Mouse (Mus musculus) ES-E14 (cell line): Measurements from ENCODE around the gene Cul4a. TPM values are rescaled to one million over a fixed set of nuclear protein-coding genes. Genes with fewer than 3 reads are reported as not detected.

Source experiments
- DNase-seq: peaks from one replicate; pipeline ENCODE4 v3.0.0-alpha.2; 2013; ENCODE audit warnings: low read depth, low spot score
- H3K27ac ChIP-seq: 2 replicates; pipeline ENCODE4 v1.5.1; 2012; ENCODE audit warnings: low read depth, mild to moderate bottlenecking, low read length, moderate library complexity, mixed read lengths; ENCODE audit not compliant: poor library complexity, insufficient read depth, severe bottlenecking
- H3K36me3 ChIP-seq: 2 replicates; pipeline ENCODE4 v1.6.1; 2012; ENCODE audit warnings: mild to moderate bottlenecking, low read length, moderate library complexity, mixed read lengths; ENCODE audit not compliant: control insufficient read depth, poor library complexity, insufficient read depth, severe bottlenecking
- H3K4me1 ChIP-seq, 2 experiments: fragments of 150-350 bp in 1 of 2; sonication (generic) in 1 of 2; 2 replicates each; pipeline ENCODE4 v1.6.1; 2012; ENCODE audit warnings: low read length in 2 of 2, mild to moderate bottlenecking in 1 of 2, mixed read lengths in 1 of 2; ENCODE audit not compliant: control insufficient read depth in 2 of 2, insufficient read depth in 2 of 2, poor library complexity in 1 of 2
- H3K4me3 ChIP-seq, 2 experiments: fragments of 150-350 bp in 1 of 2; sonication (generic) in 1 of 2; 2 replicates each; pipeline ENCODE4 v1.5.1; 2012; ENCODE audit warnings: low read length in 2 of 2, low read depth in 1 of 2, mild to moderate bottlenecking in 1 of 2, mixed read lengths in 1 of 2; ENCODE audit not compliant: insufficient read depth in 1 of 2, poor library complexity in 1 of 2, severe bottlenecking in 1 of 2
- H3K9ac ChIP-seq: 2 replicates; pipeline ENCODE4 v1.6.1; 2012; ENCODE audit warnings: low read depth, mild to moderate bottlenecking, low read length, mixed read lengths; ENCODE audit not compliant: poor library complexity, insufficient read depth, severe bottlenecking
- H3K9me3 ChIP-seq: fragments of 150-350 bp; sonication (generic); 2 replicates; pipeline ENCODE4 v1.6.1; 2012; ENCODE audit warnings: low read depth, mild to moderate bottlenecking, low read length; ENCODE audit not compliant: control insufficient read depth, insufficient read depth
- CHD2 ChIP-seq: IDR thresholded peaks from 2 replicates; pipeline ENCODE4 v1.6.1; 2014; ENCODE audit warnings: mild to moderate bottlenecking, low read depth, low read length, inconsistent platforms
- HCFC1 ChIP-seq: IDR thresholded peaks from 2 replicates; pipeline ENCODE4 v1.6.1; 2012; ENCODE audit warnings: low read length, inconsistent platforms, borderline replicate concordance; ENCODE audit not compliant: insufficient read depth
- MAFK ChIP-seq: IDR thresholded peaks from 2 replicates; pipeline ENCODE4 v1.6.1; 2014; ENCODE audit warnings: mild to moderate bottlenecking, low read depth, low read length, inconsistent platforms; ENCODE audit not compliant: insufficient read depth
- ZC3H11A ChIP-seq: IDR thresholded peaks from 2 replicates; pipeline ENCODE4 v1.6.1; 2012; ENCODE audit warnings: low read depth, mild to moderate bottlenecking, inconsistent platforms, low read length, borderline replicate concordance
- ZNF384 ChIP-seq: IDR thresholded peaks from 2 replicates; pipeline ENCODE4 v1.6.1; 2012; ENCODE audit warnings: low read depth, low read length, inconsistent platforms
- in situ Hi-C, 2 experiments: fragments of 600-800 bp; cut with MboI; formaldehyde crosslinking; loops; one replicate each; pipeline ENCODE4 v1.15.1; 2025; ENCODE audit warnings: low sequenced_read_pairs in 2 of 2, inconsistent platforms in 1 of 2; ENCODE audit not compliant: unreplicated experiment in 2 of 2
- total RNA-seq: library from RNA; depleted of rRNA; stranded (reverse); fragments of 300-350 nt; gene quantifications from 2 replicates; pipeline ENCODE4 v1.2.3, GENCODE M21; 2012

Gene Cul4a
- total RNA-seq, 1 experiment, result 42.7 TPM

GRCm38 (mm10) chr8:13141681-13142080, 36.3 kb downstream of the Cul4a start:
- in situ Hi-C loops, result no loop called here
- Histone ChIP-seq H3K9me3 (no peaks in the 10 kb centered on the region), H3K36me3 (peaks cover 44% of the 10 kb centered on the region; the same call in 1 of the 2 replicates), H3K4me3 (no peak overlapping the region), H3K9ac (no peak overlapping the region), H3K27ac (no peak overlapping the region), H3K4me1 (peaks cover 2 to 6% of the 10 kb centered on the region in 2 experiments; a peak in 2 of 4 replicates)
- TF ChIP-seq ZC3H11A, result no peak
- TF ChIP-seq MAFK, result no peak
- no peak for TF ChIP-seq CHD2
- TF ChIP-seq ZNF384, result no peak
- TF ChIP-seq HCFC1, result no peak
- no peak for DNase-seq

GRCm38 (mm10) chr8:13148476-13148875, 43.1 kb downstream of the Cul4a start:
- peaks cover 8% of the 10 kb centered on the region; the same call in 1 of the 2 replicates for H3K36me3 ChIP-seq
- H3K9me3 ChIP-seq, result no peaks in the 10 kb centered on the region
- in situ Hi-C loops, result no loop called here
- no peak for TF ChIP-seq ZNF384
- no peak for TF ChIP-seq CHD2
- peaks cover 0 to 3% of the 10 kb centered on the region in 2 experiments; a peak in 1 of 4 replicates for H3K4me1 ChIP-seq
- no peak overlapping the region for H3K4me3 ChIP-seq
- no peak for DNase-seq
- no peak overlapping the region for H3K27ac ChIP-seq
- no peak overlapping the region for H3K9ac ChIP-seq

- in situ Hi-C loops, result no loop called here
- Histone ChIP-seq H3K4me1 (peaks cover 0 to 3% of the 10 kb centered on the region in 2 experiments; a peak in 1 of 4 replicates), H3K9ac (no peak overlapping the region), H3K9me3 (no peaks in the 10 kb centered on the region), H3K27ac (no peak overlapping the region), H3K4me3 (no peak overlapping the region), H3K36me3 (peaks cover 6% of the 10 kb centered on the region; the same call in 1 of the 2 replicates)
- no peak for DNase-seq
- TF ChIP-seq ZNF384 (no peak), MAFK (no peak), CHD2 (no peak), ZC3H11A (no peak), HCFC1 (no peak)
These were observed 43.9 kb downstream of the Cul4a start for GRCm38 (mm10) chr8:13149287-13149686.

GRCm38 (mm10) chr8:13149866-13150265, 44.4 kb downstream of the Cul4a start:
- no peak for DNase-seq
- H3K36me3 ChIP-seq, result peaks cover 2% of the 10 kb centered on the region; the same call in 1 of the 2 replicates
- TF ChIP-seq ZC3H11A (no peak), MAFK (no peak), ZNF384 (no peak), HCFC1 (no peak), CHD2 (no peak)
- no peak overlapping the region for H3K27ac ChIP-seq
- H3K4me3 ChIP-seq, result no peak overlapping the region
- H3K9ac ChIP-seq, result no peak overlapping the region
- H3K9me3 ChIP-seq, result no peaks in the 10 kb centered on the region
- in situ Hi-C loops, result no loop called here
- peaks cover 0 to 3% of the 10 kb centered on the region in 2 experiments; a peak in 1 of 4 replicates for H3K4me1 ChIP-seq

GRCm38 (mm10) chr8:13150929-13151328, 45.5 kb downstream of the Cul4a start:
- H3K4me3 ChIP-seq, result no peak overlapping the region
- peaks cover 0 to 3% of the 10 kb centered on the region in 2 experiments; a peak in 1 of 4 replicates for H3K4me1 ChIP-seq
- peaks cover 2% of the 10 kb centered on the region; the same call in 1 of the 2 replicates for H3K36me3 ChIP-seq
- no peak overlapping the region for H3K27ac ChIP-seq
- in situ Hi-C loops, result no loop called here
- no peak overlapping the region for H3K9ac ChIP-seq
- no peaks in the 10 kb centered on the region for H3K9me3 ChIP-seq
- TF ChIP-seq ZNF384 (no peak), CHD2 (no peak), MAFK (no peak), ZC3H11A (no peak), HCFC1 (no peak)
- DNase-seq, result no peak
